Mouse (Mus musculus) testis, adult 2 months (tissue): ENCODE results near the gene Ppp2r3d.

ENCODE experiments used
- CTCF ChIP-seq: fragments of 200-500 bp; IDR thresholded peaks from 2 replicates; pipeline ENCODE4 v1.5.1; 2012; ENCODE audit warnings: low read depth, mild to moderate bottlenecking, inconsistent platforms, low read length, moderate library complexity; ENCODE audit not compliant: control insufficient read depth, insufficient read depth, insufficient replicate concordance
- POLR2A ChIP-seq: fragments of 200-500 bp; IDR thresholded peaks from 2 replicates; pipeline ENCODE4 v1.6.1; 2012; ENCODE audit warnings: low read depth, mild to moderate bottlenecking, inconsistent platforms, low read length, moderate library complexity; ENCODE audit not compliant: control insufficient read depth

GRCm38 (mm10) chr9:124439403-124439847 lies 37.3 kb downstream of the Ppp2r3d start:
- no peak for TF ChIP-seq CTCF
- TF ChIP-seq POLR2A: no peak
